Mouse (Mus musculus) liver, embryonic 14.5 days (tissue): Measurements from ENCODE around the gene Mob3a.

ENCODE experiments used
- CTCF ChIP-seq: IDR thresholded peaks from 2 replicates; pipeline ENCODE4 v1.5.1; 2016; ENCODE audit warnings: antibody characterized with exemption, low read depth, control low read depth
- EP300 ChIP-seq: IDR thresholded peaks from 2 replicates; pipeline ENCODE4 v1.6.1; 2016; ENCODE audit warnings: antibody characterized with exemption, low read depth

DNA sequence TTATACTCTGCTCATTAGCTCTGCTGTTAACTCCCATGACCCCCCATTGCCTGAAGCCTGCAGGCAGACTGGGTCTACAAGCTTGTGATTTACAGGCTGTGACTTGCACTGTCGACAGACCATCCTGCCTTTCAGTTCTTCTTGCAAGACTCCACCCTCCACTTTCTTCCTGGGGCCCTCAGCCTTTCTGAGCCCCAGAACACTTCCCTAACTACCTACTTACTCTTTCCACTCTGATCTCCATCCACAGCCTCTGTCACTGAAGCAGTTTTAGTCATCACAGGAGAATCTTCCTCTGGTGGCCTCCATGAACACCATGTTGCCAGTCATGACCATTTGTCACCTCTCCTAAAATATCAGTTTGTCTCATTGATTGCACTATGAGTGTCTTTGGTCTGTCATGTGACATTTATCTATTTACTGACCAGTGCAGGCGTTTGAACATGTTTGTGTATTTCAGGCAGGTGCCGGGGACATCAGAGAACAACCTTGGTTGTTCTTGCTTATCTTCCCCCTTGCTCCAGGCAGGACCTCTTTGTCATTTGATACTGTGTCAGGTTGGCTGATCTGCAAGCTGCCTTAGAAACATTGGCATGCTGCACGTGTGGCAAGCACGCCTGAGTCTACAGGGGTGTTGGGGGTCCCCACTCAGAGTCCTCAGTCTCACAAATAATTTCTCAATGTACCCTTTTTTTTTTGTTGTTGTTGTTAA, 38.1 kb downstream of the Mob3a start:
- TF ChIP-seq CTCF = no peak
- TF ChIP-seq EP300 = no peak
